Mouse (Mus musculus) gastrocnemius, postnatal 10 days (tissue): Measurements from ENCODE around the gene Rcc2. TPM values are rescaled to one million over a fixed set of nuclear protein-coding genes. Genes with fewer than 3 reads are reported as not detected.

Source experiments
- DNase-seq: peaks from one replicate; pipeline ENCODE4 v3.0.0; 2021; ENCODE audit warnings: mixed read lengths
- total RNA-seq, 2 experiments: library from RNA; stranded (reverse); gene quantifications; 2 replicates each; pipeline ENCODE4 v1.2.3; 2021

The Rcc2 gene
- total RNA-seq, 2 experiments from 2014 or later: 23.4 to 30.2 TPM

GRCm38 (mm10) chr4:140684881-140685303, 15.4 kb upstream of the Rcc2 start:
- no peak for DNase-seq

GRCm38 (mm10) chr4:140688044-140688825, 12.1 kb upstream of the Rcc2 start:
- DNase-seq: no peak

GRCm38 (mm10) chr4:140688826-140689425, 11.4 kb upstream of the Rcc2 start:
- no peak for DNase-seq

GRCm38 (mm10) chr4:140689873-140690655, 10.3 kb upstream of the Rcc2 start:
- no peak for DNase-seq

- no peak for DNase-seq
These were observed 8.9 kb upstream of the Rcc2 start for GRCm38 (mm10) chr4:140691481-140691880.

- DNase-seq: no peak
These were observed 6.8 kb upstream of the Rcc2 start for GRCm38 (mm10) chr4:140693513-140693912.

GRCm38 (mm10) chr4:140694551-140695060, 5.7 kb upstream of the Rcc2 start:
- no peak for DNase-seq

GRCm38 (mm10) chr4:140695146-140695545, 5.2 kb upstream of the Rcc2 start:
- DNase-seq: no peak

- no peak for DNase-seq
These were observed 4.4 kb upstream of the Rcc2 start for GRCm38 (mm10) chr4:140695675-140696585.

GRCm38 (mm10) chr4:140699441-140700127, 757 bp upstream of the Rcc2 start:
- peak; percentile 53 for DNase-seq

- peak; percentile 90 for DNase-seq
These were observed 841 bp downstream of the Rcc2 start for GRCm38 (mm10) chr4:140701049-140701715.

- peak; percentile 44 for DNase-seq
These were observed 1.6 kb downstream of the Rcc2 start for GRCm38 (mm10) chr4:140701716-140702561.

GRCm38 (mm10) chr4:140702611-140703327, 2.4 kb downstream of the Rcc2 start:
- peak; percentile 91 for DNase-seq

- no peak for DNase-seq
These were observed 3.3 kb downstream of the Rcc2 start for GRCm38 (mm10) chr4:140703636-140704035.

- no peak for DNase-seq
These were observed 3.8 kb downstream of the Rcc2 start for GRCm38 (mm10) chr4:140704166-140704565.

- no peak for DNase-seq
These were observed 7.3 kb downstream of the Rcc2 start for GRCm38 (mm10) chr4:140707615-140708014.

GRCm38 (mm10) chr4:140708297-140708927, 8.1 kb downstream of the Rcc2 start:
- DNase-seq: no peak

GRCm38 (mm10) chr4:140709111-140709510, 8.8 kb downstream of the Rcc2 start:
- no peak for DNase-seq
